Mouse (Mus musculus) kidney, embryonic 16.5 days (tissue): Measurements from ENCODE around the gene Aim2. TPM values are rescaled to one million over a fixed set of nuclear protein-coding genes. Genes with fewer than 3 reads are reported as not detected.
A peak's percentile ranks its signal among the peaks of the same experiment; 100 is the strongest.

Experiments
- ATAC-seq: fragments of 200-750 bp; cut with Nextera tagmentation; 2 replicates; pipeline ENCODE4 v1.8.0; 2017; ENCODE audit warnings: moderate TSS enrichment; ENCODE audit not compliant: low FRiP score, low TSS enrichment
- H3K27ac ChIP-seq: fragments of 300-500 bp; sonication (generic); 2 replicates; pipeline ENCODE4 v1.5.1; 2014; ENCODE audit warnings: low read length
- H3K27me3 ChIP-seq: fragments of 300-500 bp; sonication (generic); 2 replicates; pipeline ENCODE4 v1.6.1; 2014; ENCODE audit warnings: low read length, control low read depth, mixed read lengths; ENCODE audit not compliant: insufficient read depth
- H3K36me3 ChIP-seq: fragments of 300-500 bp; sonication (generic); 2 replicates; pipeline ENCODE4 v1.6.1; 2014; ENCODE audit warnings: low read length, control low read depth, mixed read lengths; ENCODE audit not compliant: insufficient read depth
- H3K4me1 ChIP-seq: fragments of 300-500 bp; sonication (generic); 2 replicates; pipeline ENCODE4 v1.6.1; 2014; ENCODE audit warnings: low read length, control low read depth, mixed read lengths; ENCODE audit not compliant: insufficient read depth
- H3K4me2 ChIP-seq: fragments of 300-500 bp; sonication (generic); replicated peaks from 2 replicates; pipeline ENCODE4 v1.6.1; 2014; ENCODE audit warnings: low read depth, low read length
- H3K4me3 ChIP-seq: fragments of 300-500 bp; sonication (generic); 2 replicates; pipeline ENCODE4 v1.5.1; 2014; ENCODE audit warnings: mild to moderate bottlenecking, low read length
- H3K9ac ChIP-seq: fragments of 300-500 bp; sonication (generic); replicated peaks from 2 replicates; pipeline ENCODE4 v1.6.1; 2014; ENCODE audit warnings: low read length
- H3K9me3 ChIP-seq: fragments of 300-500 bp; sonication (generic); 2 replicates; pipeline ENCODE4 v1.6.1; 2016; ENCODE audit warnings: low read length, control low read depth
- WGBS: fragments of 180-500 bp; shearing (Covaris S2); extraction: QIAGEN DNeasy Blood & Tissue Kit; methylation state at CpG from one replicate; pipeline ENCODE4 v1.1.7; 2014; 5-methylcytosine and 5-hydroxymethylcytosine counted together
- polyA plus RNA-seq: library from polyadenylated mRNA; unstranded; fragments of >200 nt; fragmentation: Nextera tagmentation; extraction: Ambion mirVana; gene quantifications from 2 replicates; pipeline ENCODE4 v1.2.1, GENCODE M21; 2015

Gene Aim2
- polyA plus RNA-seq, 1 experiment from 2014 or later, result 3.5 TPM

- H3K4me1 ChIP-seq, result no peaks in the 10 kb centered on the region
- H3K4me3 ChIP-seq, result no peak overlapping the region
- H3K36me3 ChIP-seq, result no peaks in the 10 kb centered on the region
- no peak overlapping the region for H3K9ac ChIP-seq
- no peaks in the 10 kb centered on the region for H3K27me3 ChIP-seq
- no peak for ATAC-seq
- no peak overlapping the region for H3K27ac ChIP-seq
- H3K4me2 ChIP-seq, result no peak overlapping the region
- WGBS, result 65% methylated on average over 6 of the region's 6 CpGs
- no peaks in the 10 kb centered on the region for H3K9me3 ChIP-seq
Observed at GRCm38 (mm10) chr1:173437161-173437953, 86.7 kb downstream of the Aim2 start.

GRCm38 (mm10) chr1:173440681-173441080, 90.0 kb downstream of the Aim2 start:
- WGBS, result 54% methylated on average over 1 of the region's 1 CpGs
- H3K36me3 ChIP-seq, result no peaks in the 10 kb centered on the region
- ATAC-seq, result no peak
- no peak overlapping the region for H3K4me3 ChIP-seq
- no peaks in the 10 kb centered on the region for H3K9me3 ChIP-seq
- no peaks in the 10 kb centered on the region for H3K4me1 ChIP-seq
- H3K27me3 ChIP-seq, result no peaks in the 10 kb centered on the region
- H3K27ac ChIP-seq, result no peak overlapping the region
- H3K4me2 ChIP-seq, result no peak overlapping the region
- H3K9ac ChIP-seq, result no peak overlapping the region

GRCm38 (mm10) chr1:173441210-173441609, 90.5 kb downstream of the Aim2 start:
- Histone ChIP-seq H3K27ac (no peak overlapping the region), H3K4me1 (no peaks in the 10 kb centered on the region), H3K36me3 (no peaks in the 10 kb centered on the region), H3K9ac (no peak overlapping the region), H3K4me2 (no peak overlapping the region), H3K27me3 (no peaks in the 10 kb centered on the region), H3K4me3 (no peak overlapping the region), H3K9me3 (no peaks in the 10 kb centered on the region)
- 58% methylated on average over 4 of the region's 4 CpGs for WGBS
- ATAC-seq, result no peak

- H3K27ac ChIP-seq, result no peak overlapping the region
- WGBS, result 79% methylated on average over 1 of the region's 1 CpGs
- no peak overlapping the region for H3K9ac ChIP-seq
- ATAC-seq, result no peak
- no peaks in the 10 kb centered on the region for H3K36me3 ChIP-seq
- no peaks in the 10 kb centered on the region for H3K9me3 ChIP-seq
- no peak overlapping the region for H3K4me2 ChIP-seq
- no peaks in the 10 kb centered on the region for H3K4me1 ChIP-seq
- H3K27me3 ChIP-seq, result no peaks in the 10 kb centered on the region
- H3K4me3 ChIP-seq, result no peak overlapping the region
Observed at GRCm38 (mm10) chr1:173443061-173443460, 92.4 kb downstream of the Aim2 start.

- no peaks in the 10 kb centered on the region for H3K36me3 ChIP-seq
- no peak overlapping the region for H3K4me2 ChIP-seq
- no peaks in the 10 kb centered on the region for H3K4me1 ChIP-seq
- H3K27ac ChIP-seq, result no peak overlapping the region
- H3K9me3 ChIP-seq, result no peaks in the 10 kb centered on the region
- no peak overlapping the region for H3K9ac ChIP-seq
- no peak for ATAC-seq
- H3K4me3 ChIP-seq, result no peak overlapping the region
- no peaks in the 10 kb centered on the region for H3K27me3 ChIP-seq
- WGBS, result 70% methylated on average over 4 of the region's 4 CpGs
Observed at GRCm38 (mm10) chr1:173447067-173447466, 96.4 kb downstream of the Aim2 start.

- no peak overlapping the region for H3K4me3 ChIP-seq
- no peaks in the 10 kb centered on the region for H3K36me3 ChIP-seq
- no peak overlapping the region for H3K9ac ChIP-seq
- H3K9me3 ChIP-seq, result no peaks in the 10 kb centered on the region
- WGBS, result 79% methylated on average over 4 of the region's 4 CpGs
- H3K27me3 ChIP-seq, result no peaks in the 10 kb centered on the region
- H3K4me1 ChIP-seq, result no peaks in the 10 kb centered on the region
- ATAC-seq, result no peak
- no peak overlapping the region for H3K4me2 ChIP-seq
- H3K27ac ChIP-seq, result no peak overlapping the region
Observed at GRCm38 (mm10) chr1:173450621-173451020, 99.9 kb downstream of the Aim2 start.

GRCm38 (mm10) chr1:173451665-173452064, 101.0 kb downstream of the Aim2 start:
- Histone ChIP-seq H3K4me2 (no peak overlapping the region), H3K9me3 (no peaks in the 10 kb centered on the region), H3K4me1 (no peaks in the 10 kb centered on the region), H3K4me3 (no peak overlapping the region), H3K9ac (no peak overlapping the region), H3K27me3 (no peaks in the 10 kb centered on the region), H3K27ac (no peak overlapping the region), H3K36me3 (no peaks in the 10 kb centered on the region)
- no peak for ATAC-seq
- WGBS, result 94% methylated on average over 5 of the region's 5 CpGs

GRCm38 (mm10) chr1:173456139-173456754, 105.6 kb downstream of the Aim2 start:
- WGBS, result 43% methylated on average over 7 of the region's 7 CpGs

GRCm38 (mm10) chr1:173456761-173457160, 106.1 kb downstream of the Aim2 start:
- Histone ChIP-seq H3K36me3 (no peaks in the 10 kb centered on the region), H3K9me3 (no peaks in the 10 kb centered on the region), H3K9ac (no peak overlapping the region), H3K4me2 (no peak overlapping the region), H3K27ac (no peak overlapping the region), H3K4me1 (0 out of 2 replicates have a peak, but pooled peaks cover 2% of the 10 kb centered on the region), H3K4me3 (no peak overlapping the region), H3K27me3 (no peaks in the 10 kb centered on the region)
- 80% methylated on average over 5 of the region's 5 CpGs for WGBS
- 0 out of 2 replicates have a peak, but pooled peaks have one; percentile 4 for ATAC-seq

More at GRCm38 (mm10) chr1:173456139-173456754, 105.6 kb downstream of the Aim2 start:
- Histone ChIP-seq H3K27me3 (no peaks in the 10 kb centered on the region), H3K4me3 (no peak overlapping the region), H3K4me2 (no peak overlapping the region), H3K9me3 (no peaks in the 10 kb centered on the region), H3K4me1 (no peaks in the 10 kb centered on the region), H3K27ac (no peak overlapping the region), H3K9ac (no peak overlapping the region), H3K36me3 (no peaks in the 10 kb centered on the region)
- peak; percentile 82; the same call in 1 of the 2 replicates for ATAC-seq
